Mouse (Mus musculus) erythroblast, embryonic 14.5 days (primary cell): ENCODE measurements around the gene Trim30a. TPM values are rescaled to one million over a fixed set of nuclear protein-coding genes. Genes with fewer than 3 reads are reported as not detected.
"Not testable (repeated sequence)": the region's sequence is repeated elsewhere in the genome, so short reads cannot be mapped to it uniquely, and the experiment has no call there.

Experiments used
- H3K27me3 ChIP-seq: 2 replicates; pipeline ENCODE4 v1.6.1; 2012; ENCODE audit warnings: inconsistent platforms; ENCODE audit not compliant: control insufficient read depth
- H3K36me3 ChIP-seq: 2 replicates; pipeline ENCODE4 v1.6.1; 2012; ENCODE audit warnings: mild to moderate bottlenecking, inconsistent platforms; ENCODE audit not compliant: control insufficient read depth
- H3K4me1 ChIP-seq: 2 replicates; pipeline ENCODE4 v1.6.1; 2012; ENCODE audit warnings: inconsistent platforms; ENCODE audit not compliant: control insufficient read depth
- H3K4me3 ChIP-seq: replicated peaks from 2 replicates; pipeline ENCODE3; 2012; ENCODE audit warnings: moderate library complexity, mild to moderate bottlenecking, inconsistent platforms
- H3K9me3 ChIP-seq: 2 replicates; pipeline ENCODE4 v1.6.1; 2012; ENCODE audit warnings: low read length, inconsistent platforms, mixed read lengths; ENCODE audit not compliant: control insufficient read depth
- GATA1 ChIP-seq: IDR thresholded peaks from 2 replicates; pipeline ENCODE4 v1.6.1; 2012; ENCODE audit warnings: low read length, inconsistent platforms, mixed read lengths
- TAL1 ChIP-seq: IDR thresholded peaks from 3 replicates; pipeline ENCODE4 v1.6.1; 2012; ENCODE audit warnings: low read length, inconsistent platforms, mixed read lengths
- polyA plus RNA-seq: library from polyadenylated mRNA; stranded (reverse); fragments of >175 nt; gene quantifications from 2 replicates; pipeline ENCODE4 v1.2.3, GENCODE M21; 2012

Gene Trim30a
- not detected in 2 replicates for polyA plus RNA-seq

- H3K9me3 ChIP-seq, result no peaks in the 10 kb centered on the region
- no peaks in the 10 kb centered on the region for H3K4me1 ChIP-seq
- TF ChIP-seq TAL1, result no peak
- TF ChIP-seq GATA1, result no peak
- no peak within 1 kb of the TSS for H3K4me3 ChIP-seq
- H3K27me3 ChIP-seq, result no peaks in the 10 kb centered on the region
- no peaks in the 10 kb centered on the region for H3K36me3 ChIP-seq
Observed at GRCm38 (mm10) chr7:104465065-104465744, at the start of gene Trim30a. Gene Trim30a, minus strand, starts transcription at chr7:104465193.

GRCm38 (mm10) chr7:104507421-104508065, 42.5 kb upstream of the Trim30a start, which contains the start of gene Trim30d:
Gene Trim30d, minus strand, starts transcription at chr7:104507849.
- H3K4me3 ChIP-seq, result not testable (repeated sequence)

DNA sequence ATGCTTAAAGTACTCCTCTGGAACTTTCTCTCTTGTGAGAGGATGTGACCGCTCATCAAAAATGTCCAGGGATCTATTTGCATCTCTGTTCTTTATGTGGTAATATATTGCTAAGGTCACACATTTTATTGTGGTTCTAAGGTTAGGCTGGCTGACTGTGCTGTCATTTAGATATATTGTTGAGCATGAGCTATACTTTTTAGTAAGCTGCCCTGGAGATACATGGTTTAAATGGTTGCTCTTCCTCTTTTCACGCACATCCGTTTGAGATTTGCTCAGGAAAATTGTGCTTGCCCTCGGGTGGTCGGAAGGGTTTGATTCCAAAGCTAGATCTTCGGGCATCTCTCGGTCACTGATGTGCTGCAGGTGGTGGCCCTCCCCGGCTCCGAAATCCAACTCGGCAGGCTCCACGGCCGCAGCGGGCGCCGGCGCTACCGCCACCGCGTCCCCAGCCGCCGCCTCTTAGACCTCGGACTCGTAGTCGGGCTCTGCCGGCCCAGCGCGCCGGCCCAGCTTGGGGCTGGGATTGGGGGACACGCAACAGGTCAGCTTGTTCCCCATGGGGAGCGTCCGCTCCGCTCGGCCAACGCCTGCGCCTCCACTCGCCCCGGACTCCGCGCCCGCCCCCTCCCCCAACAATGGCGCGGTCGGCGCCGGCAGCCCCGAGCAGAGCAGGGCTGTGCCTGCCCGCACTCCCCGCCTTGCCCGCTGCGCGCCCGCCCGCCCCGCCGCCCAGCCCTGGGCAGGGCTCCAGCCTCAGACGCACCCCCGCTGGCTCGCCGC, 36.8 kb upstream of the Trim30a start:
- Histone ChIP-seq H3K4me3 (no peak overlapping the region), H3K27me3 (peaks cover 4% of the 10 kb centered on the region; the same call in 1 of the 2 replicates), H3K36me3 (no peaks in the 10 kb centered on the region), H3K9me3 (no peaks in the 10 kb centered on the region), H3K4me1 (no peaks in the 10 kb centered on the region)
- TF ChIP-seq GATA1, result no peak
- no peak for TF ChIP-seq TAL1

More at GRCm38 (mm10) chr7:104507421-104508065, 42.5 kb upstream of the Trim30a start, which contains the start of gene Trim30d:
- H3K36me3 ChIP-seq, H3K4me1 ChIP-seq, H3K9me3 ChIP-seq, H3K27me3 ChIP-seq: not testable (repeated sequence)

DNA sequence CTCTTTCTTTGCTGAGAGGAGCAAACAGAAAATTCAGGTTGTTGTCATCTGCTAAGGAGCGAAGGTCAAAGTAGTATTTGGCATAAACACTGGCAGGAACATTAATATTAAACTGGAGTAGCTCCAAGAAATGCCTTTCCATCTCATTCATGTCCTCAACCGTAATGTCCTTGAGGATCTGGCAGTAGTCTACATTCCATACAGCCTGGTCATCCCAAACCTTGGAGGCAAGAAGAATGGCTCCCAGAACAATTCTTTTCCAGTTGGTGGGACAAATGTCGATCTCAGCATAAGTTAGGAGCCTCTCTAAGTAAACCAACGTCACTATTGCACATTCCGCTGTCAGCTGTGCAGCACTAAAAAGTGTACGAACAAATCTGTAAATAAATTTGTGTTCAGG, 36.2 kb upstream of the Trim30a start:
- H3K36me3 ChIP-seq, H3K4me3 ChIP-seq, H3K9me3 ChIP-seq, H3K4me1 ChIP-seq, H3K27me3 ChIP-seq: not testable (repeated sequence)

DNA sequence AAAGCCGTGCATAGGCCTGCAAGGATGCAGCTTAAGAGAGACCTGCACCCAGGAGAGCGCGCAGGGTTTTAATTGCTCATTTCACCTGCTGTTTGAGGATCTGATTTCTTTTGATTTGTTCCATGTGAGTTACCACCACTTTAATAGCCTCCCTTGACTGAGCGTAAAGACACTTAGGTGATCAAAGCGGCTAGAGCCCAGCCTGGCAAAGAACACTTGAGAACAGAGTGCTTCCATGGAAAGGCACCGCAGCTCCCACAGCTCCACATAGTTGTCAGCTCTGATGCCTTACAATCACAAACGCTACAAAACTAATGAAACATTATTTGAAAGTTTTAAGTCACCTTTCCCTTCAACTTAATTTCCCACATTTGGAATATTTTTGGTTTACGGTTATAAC, 34.5 kb upstream of the Trim30a start:
- not testable (repeated sequence) for H3K4me3 ChIP-seq, H3K36me3 ChIP-seq, H3K27me3 ChIP-seq, H3K4me1 ChIP-seq, H3K9me3 ChIP-seq

DNA sequence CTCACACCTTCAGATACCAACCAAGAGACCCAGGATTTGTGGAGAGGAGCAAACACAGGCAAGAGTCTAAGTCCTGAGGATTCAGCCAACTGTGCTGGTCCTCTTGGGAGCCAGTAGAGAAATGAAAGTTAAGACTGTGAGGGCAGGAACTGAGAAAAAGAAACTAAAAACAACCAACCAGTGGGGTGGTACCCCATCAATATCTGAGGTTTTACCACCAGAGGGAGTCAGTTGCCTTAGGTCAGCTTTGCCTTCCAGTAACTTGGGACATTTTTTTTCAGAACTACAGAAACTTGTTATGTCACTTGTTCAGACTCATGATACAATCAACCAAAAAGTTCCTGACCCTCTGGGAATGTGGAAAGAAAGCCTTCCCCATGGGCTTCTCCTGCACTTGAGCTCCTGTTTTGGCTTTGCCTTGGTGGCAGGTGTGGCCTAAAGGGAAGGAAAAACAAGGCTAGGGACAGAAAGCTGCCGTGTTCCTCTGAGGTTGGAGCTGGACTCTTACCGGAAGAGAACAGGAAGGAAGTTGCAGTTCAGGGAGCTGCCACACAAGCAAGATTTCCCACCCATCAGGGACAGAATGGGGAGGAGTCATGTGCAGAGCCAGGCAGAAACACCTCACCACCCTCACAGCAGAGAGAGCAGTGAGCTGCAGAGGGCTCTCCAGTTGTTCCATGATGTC, 18.9 kb downstream of the Trim30a start:
- H3K9me3 ChIP-seq, result no peaks in the 10 kb centered on the region
- no peaks in the 10 kb centered on the region for H3K27me3 ChIP-seq
- H3K4me3 ChIP-seq, result no peak overlapping the region
- TF ChIP-seq TAL1 (no peak), GATA1 (no peak)
- no peaks in the 10 kb centered on the region for H3K4me1 ChIP-seq
- no peaks in the 10 kb centered on the region for H3K36me3 ChIP-seq

DNA sequence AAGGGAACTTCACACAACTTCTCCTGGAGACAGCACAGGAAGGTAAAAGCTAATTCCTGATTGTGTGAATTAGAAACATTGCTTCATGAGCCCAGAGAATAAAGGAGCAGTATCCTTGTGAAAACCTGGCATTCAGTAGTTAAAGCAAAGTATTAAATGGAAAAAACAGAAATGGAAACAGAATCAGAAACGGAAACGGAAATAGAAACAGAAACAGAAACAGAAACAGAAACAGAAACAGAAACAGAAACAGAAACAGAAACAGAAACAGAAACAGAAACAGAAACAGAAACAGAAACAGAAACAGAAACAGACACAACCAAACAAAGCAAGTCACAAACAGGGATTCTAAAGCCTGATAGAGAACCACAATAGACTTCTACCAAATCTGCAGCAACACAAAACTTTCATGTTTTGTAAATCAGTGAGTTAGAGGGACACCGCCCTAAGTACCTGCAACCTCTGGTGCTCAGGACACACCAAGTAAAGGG, 60.5 kb downstream of the Trim30a start:
- TF ChIP-seq GATA1, result no peak
- no peak for TF ChIP-seq TAL1
- no peaks in the 10 kb centered on the region for H3K27me3 ChIP-seq
- H3K9me3 ChIP-seq, result no peaks in the 10 kb centered on the region
- no peaks in the 10 kb centered on the region for H3K36me3 ChIP-seq
- no peak overlapping the region for H3K4me3 ChIP-seq
- H3K4me1 ChIP-seq, result no peaks in the 10 kb centered on the region

GRCm38 (mm10) chr7:104401140-104401539, 63.9 kb downstream of the Trim30a start:
- Histone ChIP-seq H3K27me3 (no peaks in the 10 kb centered on the region), H3K4me1 (no peaks in the 10 kb centered on the region), H3K9me3 (no peaks in the 10 kb centered on the region), H3K36me3 (no peaks in the 10 kb centered on the region), H3K4me3 (no peak overlapping the region)
- no peak for TF ChIP-seq TAL1
- TF ChIP-seq GATA1, result no peak

GRCm38 (mm10) chr7:104400698-104401097, 64.3 kb downstream of the Trim30a start, which contains the start of gene Trim30c:
Gene Trim30c, minus strand, starts transcription at chr7:104400837.
- H3K36me3 ChIP-seq, result no peaks in the 10 kb centered on the region
- TF ChIP-seq GATA1, result no peak
- TF ChIP-seq TAL1, result no peak
- H3K27me3 ChIP-seq, result no peaks in the 10 kb centered on the region
- no peaks in the 10 kb centered on the region for H3K9me3 ChIP-seq
- no peak within 1 kb of the TSS for H3K4me3 ChIP-seq
- no peaks in the 10 kb centered on the region for H3K4me1 ChIP-seq
